Comparison of ENCODE assay signal across 8 mouse cellular contexts in the genomic region with DNA sequence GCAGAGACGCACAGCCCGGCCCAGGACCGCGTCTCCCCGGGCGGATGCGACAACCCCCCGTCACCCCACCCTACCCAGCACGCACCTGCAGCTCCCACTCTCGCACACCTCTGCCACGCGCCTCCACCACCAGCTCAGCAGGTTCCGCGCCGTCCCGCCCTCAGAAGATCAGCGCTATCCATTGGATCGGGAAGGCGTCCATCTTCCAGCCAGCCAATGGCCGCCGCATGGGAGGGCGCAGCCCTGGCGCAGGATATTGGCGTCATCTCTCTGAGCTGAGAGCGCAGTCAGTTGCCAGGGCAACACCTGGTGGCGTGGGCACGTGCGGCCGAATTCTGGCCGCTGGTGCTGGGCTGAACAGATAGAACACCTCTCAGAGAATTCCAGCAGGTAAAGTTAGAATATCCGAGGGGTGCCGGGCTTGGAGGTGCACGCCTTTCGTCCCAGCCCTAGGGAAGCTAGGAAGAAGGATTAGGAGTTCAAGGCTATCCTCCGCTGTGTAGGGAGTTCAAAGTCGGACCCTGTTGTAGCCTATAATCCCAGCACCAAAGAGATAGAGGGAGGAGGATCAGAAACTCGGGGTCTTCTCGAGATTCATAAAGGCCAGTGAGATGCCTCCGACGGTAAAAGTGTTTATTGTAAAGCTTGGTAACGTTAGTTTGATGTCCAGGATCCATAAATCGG. TPM values are rescaled to one million over a fixed set of nuclear protein-coding genes. Genes with fewer than 3 reads are reported as not detected.
DNase-seq lines count a peak whose midpoint lies in the region; ATAC-seq and TF ChIP-seq lines count a peak whose summit lies in the region.

TSS of gene 3110082I17Rik (minus strand) at position 144 of the 684 bp plus-strand sequence.

- DNase-seq in 3T3-L1 (ENCODE audit: low read depth, low spot score): peak; percentile 98
- peak; percentile 97 to 99 for DNase-seq in adrenal gland, postnatal 4 days (ENCODE audit: low spot score in 2 of 2)
- peak; percentile 98 for DNase-seq in embryonic facial prominence, embryonic 14.5 days (ENCODE audit: low spot score)
- peak; percentile 97 to 99 for DNase-seq in heart, adult 2 months
- peak; percentile 97 to 99 for DNase-seq in kidney, adult 8-10 months
- peak; percentile 95 to 97 for DNase-seq in spleen, postnatal 10 days (ENCODE audit: low spot score in 2 of 2)

- intact Hi-C loops in heart, adult 2 months (cut with DNase I): loop anchor here (1.0 to 5.0 kb wide), 2 partner anchors 24 to 53 kb away; partner anchors contain the start of genes C130050O18Rik and Zfand2a

- no peaks in the 10 kb centered on the region for H3K27me3 ChIP-seq in embryonic facial prominence, embryonic 14.5 days (replicated peaks; ENCODE audit: control insufficient read depth, insufficient read depth, low read length)
- H3K27me3 ChIP-seq in heart, adult 2 months (ENCODE audit: control insufficient read depth, insufficient read depth, low read length): no peaks in the 10 kb centered on the region
- H3K27me3 ChIP-seq in limb, embryonic 13.5 days: no peaks in the 10 kb centered on the region
- H3K27me3 ChIP-seq in midbrain, embryonic 16.5 days (ENCODE audit: control insufficient read depth, insufficient read depth, low read depth, low read length): no peaks in the 10 kb centered on the region

- H3K9me3 ChIP-seq in embryonic facial prominence, embryonic 14.5 days (ENCODE audit: control insufficient read depth, low read length): no peaks in the 10 kb centered on the region
- H3K9me3 ChIP-seq in limb, embryonic 13.5 days: no peaks in the 10 kb centered on the region
- no peaks in the 10 kb centered on the region for H3K9me3 ChIP-seq in midbrain, embryonic 16.5 days (replicated peaks; ENCODE audit: control insufficient read depth, low read length, poor library complexity, severe bottlenecking)

- H3K27ac ChIP-seq in embryonic facial prominence, embryonic 14.5 days (replicated peaks; ENCODE audit: low read depth, low read length): no peak within 1 kb of the TSS
- no peak within 1 kb of the TSS for H3K27ac ChIP-seq in heart, adult 2 months
- H3K27ac ChIP-seq in limb, embryonic 13.5 days: no peak within 1 kb of the TSS
- H3K27ac ChIP-seq in midbrain, embryonic 16.5 days (ENCODE audit: low read length): no peak within 1 kb of the TSS

- H3K79me2 ChIP-seq in heart, adult 2 months (replicated peaks; ENCODE audit: control insufficient read depth, insufficient read depth, low read length): no peaks in the 10 kb centered on the region

- no peaks in the 10 kb centered on the region for H3K36me3 ChIP-seq in embryonic facial prominence, embryonic 14.5 days (ENCODE audit: control insufficient read depth, insufficient read depth, low read length)
- no peaks in the 10 kb centered on the region for H3K36me3 ChIP-seq in heart, adult 2 months (ENCODE audit: control insufficient read depth, insufficient read depth, low read length)
- H3K36me3 ChIP-seq in limb, embryonic 13.5 days: no peaks in the 10 kb centered on the region
- no peaks in the 10 kb centered on the region for H3K36me3 ChIP-seq in midbrain, embryonic 16.5 days (ENCODE audit: control insufficient read depth, insufficient read depth, low read length)

- peak; percentile 71; the same call in 1 of the 2 replicates for TF ChIP-seq EP300 in heart, adult 2 months (IDR thresholded peaks at IDR 0.05; ENCODE audit: insufficient read depth, low read depth, low read length)

- H3K4me2 ChIP-seq in embryonic facial prominence, embryonic 14.5 days (ENCODE audit: low read depth, low read length): peak within 1 kb of the TSS; percentile 90
- H3K4me2 ChIP-seq in limb, embryonic 13.5 days (replicated peaks): peak within 1 kb of the TSS; percentile 83
- peak within 1 kb of the TSS; percentile 82 for H3K4me2 ChIP-seq in midbrain, embryonic 16.5 days (ENCODE audit: low read length)

- 4% methylated on average over 39 of the region's 42 CpGs for WGBS in embryonic facial prominence, embryonic 14.5 days
- 4% methylated on average over 42 of the region's 42 CpGs for WGBS in heart, adult 2 months
- WGBS in limb, embryonic 13.5 days: 4% methylated on average over 42 of the region's 42 CpGs
- 3% methylated on average over 42 of the region's 42 CpGs for WGBS in midbrain, embryonic 16.5 days

- H3K9ac ChIP-seq in embryonic facial prominence, embryonic 14.5 days (ENCODE audit: low read depth, low read length): peak within 1 kb of the TSS; percentile 71
- H3K9ac ChIP-seq in heart, adult 2 months (ENCODE audit: low read depth, low read length): peak within 1 kb of the TSS; percentile 66
- H3K9ac ChIP-seq in limb, embryonic 13.5 days: peak within 1 kb of the TSS; percentile 70
- peak within 1 kb of the TSS; percentile 56 for H3K9ac ChIP-seq in midbrain, embryonic 16.5 days (ENCODE audit: low read depth, low read length)

- TF ChIP-seq POLR2A in heart, adult 2 months (IDR thresholded peaks at IDR 0.05; ENCODE audit: insufficient read depth, low read depth, low read length): 0 out of 2 replicates have a peak, but pooled peaks have one; percentile 22

- H3K4me1 ChIP-seq in embryonic facial prominence, embryonic 14.5 days (ENCODE audit: control insufficient read depth, insufficient read depth, low read length): peaks cover 5% of the 10 kb centered on the region; the same call in 1 of the 2 replicates
- H3K4me1 ChIP-seq in heart, adult 2 months (ENCODE audit: control insufficient read depth, insufficient read depth, low read length): no peaks in the 10 kb centered on the region
- peaks cover 12% of the 10 kb centered on the region for H3K4me1 ChIP-seq in limb, embryonic 13.5 days
- H3K4me1 ChIP-seq in midbrain, embryonic 16.5 days (ENCODE audit: control insufficient read depth, insufficient read depth, low read length): peaks cover 14% of the 10 kb centered on the region

- peak; percentile 99 for ATAC-seq in embryonic facial prominence, embryonic 14.5 days (ENCODE audit: low read depth)
- peak; percentile 99 for ATAC-seq in limb, embryonic 13.5 days (ENCODE audit: low FRiP score, low read depth)
- peak; percentile 99 for ATAC-seq in midbrain, embryonic 16.5 days

- no peak for TF ChIP-seq CTCF in heart, adult 2 months (IDR thresholded peaks at IDR 0.05)

- H3K4me3 ChIP-seq in embryonic facial prominence, embryonic 14.5 days (ENCODE audit: low read depth, low read length): peak within 1 kb of the TSS; percentile 65
- H3K4me3 ChIP-seq in heart, adult 2 months: peak within 1 kb of the TSS; percentile 77
- peak within 1 kb of the TSS; percentile 67 for H3K4me3 ChIP-seq in limb, embryonic 13.5 days
- H3K4me3 ChIP-seq in midbrain, embryonic 16.5 days (ENCODE audit: low read depth, low read length): peak within 1 kb of the TSS; percentile 54

RNA-seq across cellular contexts. Expression of gene 3110082I17Rik, which starts in this region (rescaled TPM):
- total RNA-seq in adrenal gland, postnatal 4 days (2021): 10 to 100 TPM; 18.8 to 19.7 TPM
- 24.7 and 30.9 TPM in 2 replicates for polyA plus RNA-seq in embryonic facial prominence, embryonic 14.5 days (2014; fragmentation: Nextera tagmentation; extraction: Ambion mirVana)
- 1 to 10 TPM; 4.9 to 5.6 TPM for total RNA-seq in heart, adult 2 months (2021)
- polyA plus RNA-seq in heart, adult 2 months (2012; rRNA removed): 5.4 and 5.7 TPM in 2 replicates
- 32.6 and 33.1 TPM in 2 replicates for polyA plus RNA-seq in limb, embryonic 13.5 days (2015; fragmentation: Nextera tagmentation; extraction: Ambion mirVana)
- 16.8 and 17.7 TPM in 2 replicates for polyA plus RNA-seq in midbrain, embryonic 16.5 days (2015; fragmentation: Nextera tagmentation; extraction: Ambion mirVana)
